Mouse (Mus musculus) Patski (cell line): ENCODE results near the gene Lman2. TPM values are rescaled to one million over a fixed set of nuclear protein-coding genes. Genes with fewer than 3 reads are reported as not detected.

Experiments used
- ATAC-seq: fragments of 100-300 bp; one replicate; pipeline ENCODE4 v1.8.0; 2021
- CTCF ChIA-PET: fragments of 350-600 bp; sonication (Branson Sonifier 250); formaldehyde crosslinking; loops from one replicate; lab custom pipeline; 2022; ENCODE audit warnings: inconsistent platforms; lab: Charles Lee
- POLR2A ChIA-PET: fragments of 350-600 bp; sonication (Branson Sonifier 250); formaldehyde crosslinking; loops from one replicate; lab custom pipeline; 2022; ENCODE audit warnings: antibody characterized with exemption, inconsistent platforms; lab: Charles Lee
- DNase-seq: peaks from one replicate; pipeline ENCODE4 v3.0.0-alpha.2; 2011; ENCODE audit warnings: low read depth, low spot score
- H3K27me3 ChIP-seq: fragments of 371-371 bp; one replicate; pipeline ENCODE4 v1.5.1; 2021
- CTCF ChIP-seq: fragments of 100-300 bp; IDR thresholded peaks from one replicate; pipeline ENCODE4 v1.5.1; 2021
- in situ Hi-C: fragments of 300-500 bp; cut with MboI; formaldehyde crosslinking; loops from 3 replicates; pipeline ENCODE4 v1.11.1; 2018; ENCODE audit warnings: low pct_unique_long_range_greater_than_20kb, mixed read lengths
- polyA plus RNA-seq: library from polyadenylated mRNA; unstranded; gene quantifications from one replicate; pipeline ENCODE4 v1.2.3, GENCODE M21; 2021

Lman2 gene
- polyA plus RNA-seq, 1 experiment from 2014 or later = 145 TPM

DNA sequence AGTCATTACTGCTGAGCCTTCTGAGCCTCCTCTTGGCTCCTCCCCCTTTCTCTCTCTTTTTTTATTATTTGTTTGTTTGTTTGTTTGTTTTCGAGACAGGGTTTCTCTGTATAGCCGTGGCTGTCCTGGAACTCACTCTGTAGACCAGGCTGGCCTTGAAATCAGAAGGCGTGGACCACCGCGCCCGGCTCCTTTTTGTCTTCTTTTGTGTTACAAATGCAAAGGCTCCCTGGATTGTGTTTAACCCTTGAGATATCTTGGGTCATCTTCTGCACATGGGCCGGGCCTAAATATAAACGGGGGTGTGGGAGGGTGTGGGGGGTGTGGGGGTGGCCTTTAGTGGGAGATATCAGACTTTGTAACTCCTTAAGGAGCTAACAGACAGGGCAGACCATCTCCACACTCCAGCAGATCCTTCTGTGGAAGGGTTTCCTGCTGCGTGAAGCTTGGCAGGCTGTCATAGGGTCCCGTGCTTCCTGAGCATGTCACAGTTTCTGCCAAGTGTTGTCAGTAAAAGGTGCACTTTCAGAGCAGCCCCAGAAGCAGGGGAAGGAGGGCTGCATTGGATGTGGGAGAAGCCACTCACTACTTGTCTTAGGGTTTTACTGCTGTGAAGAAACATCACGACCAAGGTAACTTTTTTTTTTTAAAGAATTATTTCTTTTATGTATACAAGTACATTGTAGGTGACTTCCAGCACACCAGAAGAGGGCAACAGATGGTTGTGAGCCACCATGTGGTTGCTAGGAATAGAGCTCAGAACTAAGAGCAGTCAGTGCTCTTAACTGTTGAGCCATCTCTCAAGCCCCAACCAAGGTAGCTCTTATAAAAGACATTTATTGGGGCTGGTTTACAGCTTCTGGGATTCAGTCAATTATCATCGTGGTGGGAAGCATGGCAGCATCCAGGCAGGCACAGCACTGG lies 24.2 kb downstream of the Lman2 start:
- no peak for ATAC-seq
- no peak for TF ChIP-seq CTCF
- H3K27me3 ChIP-seq = no peaks in the 10 kb centered on the region
- POLR2A ChIA-PET = interaction anchor here (0.5 to 0.6 kb wide), 2 partner anchors 83 to 344 kb away, joined by 3 read pairs; no protein-coding TSS in a partner anchor
- CTCF ChIA-PET = interaction anchor here (2.0 kb wide), 1 partner anchor 10 kb away, joined by 8 read pairs; no protein-coding TSS in a partner anchor
- no peak for DNase-seq
- in situ Hi-C loops = no loop called here

DNA sequence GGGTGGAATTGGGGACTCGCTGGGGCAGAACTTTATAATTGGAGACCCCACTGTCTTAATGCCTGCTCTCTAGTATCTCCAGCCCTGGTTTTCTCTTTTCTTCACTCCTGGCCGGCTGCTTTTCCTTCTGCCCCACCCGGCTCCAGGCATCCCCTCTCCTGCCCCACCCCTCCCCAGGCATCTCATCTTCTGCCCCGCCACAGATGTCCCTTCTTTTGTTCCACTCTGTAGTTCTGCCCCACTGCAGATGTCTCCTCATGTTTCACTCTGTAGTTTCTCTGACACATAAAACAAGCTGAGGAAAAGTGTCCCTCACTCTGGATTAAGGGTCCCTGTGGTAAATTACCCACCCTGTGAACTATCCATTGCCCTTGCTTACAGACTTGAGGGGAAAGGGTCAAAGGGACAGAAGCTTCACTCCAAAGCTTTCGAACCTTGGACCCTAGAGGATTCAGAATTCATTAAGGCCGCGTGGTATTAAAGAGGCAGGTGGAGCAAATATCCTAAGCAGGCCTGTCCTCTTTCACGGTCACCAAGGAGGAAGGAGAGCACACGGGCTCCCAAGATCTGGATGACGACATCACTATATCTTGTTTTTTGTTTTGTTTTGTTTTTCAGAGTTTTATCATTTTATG lies 25.1 kb downstream of the Lman2 start:
- ChIA-PET POLR2A (interaction anchor here (0.6 kb wide), 1 partner anchor 345 kb away, joined by 3 read pairs; no protein-coding TSS in a partner anchor), CTCF (no interaction called here)
- in situ Hi-C loops = no loop called here
- H3K27me3 ChIP-seq = no peaks in the 10 kb centered on the region
- no peak for TF ChIP-seq CTCF
- ATAC-seq = no peak
- DNase-seq = no peak

DNA sequence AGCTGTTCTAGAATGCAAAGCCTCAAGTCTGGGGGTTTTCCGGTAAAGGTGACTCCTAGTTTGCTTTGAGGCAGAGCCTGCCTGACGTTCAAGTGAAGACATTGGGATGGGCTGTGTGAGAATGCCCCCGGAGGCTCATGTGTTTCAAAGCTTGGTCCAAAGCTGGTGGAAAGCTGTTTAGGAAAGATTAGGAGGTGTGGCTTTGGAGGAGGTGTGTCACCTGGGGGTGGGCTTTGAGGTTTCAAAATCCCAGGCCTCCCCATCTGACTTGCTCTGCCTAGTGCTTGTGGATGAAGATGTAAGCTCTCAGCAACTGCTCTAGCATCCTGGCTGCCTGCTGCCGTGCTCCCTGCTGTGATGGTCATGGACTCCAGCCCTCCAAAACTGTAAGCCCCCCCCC lies 26.9 kb downstream of the Lman2 start:
- DNase-seq (no peak), ATAC-seq (no peak)
- ChIA-PET CTCF (interaction anchor here (0.7 to 1.1 kb wide), 2 partner anchors 13 to 47 kb away, joined by 3 read pairs; no protein-coding TSS in a partner anchor), POLR2A (no interaction called here)
- H3K27me3 ChIP-seq = no peaks in the 10 kb centered on the region
- no peak for TF ChIP-seq CTCF
- in situ Hi-C loops = no loop called here

DNA sequence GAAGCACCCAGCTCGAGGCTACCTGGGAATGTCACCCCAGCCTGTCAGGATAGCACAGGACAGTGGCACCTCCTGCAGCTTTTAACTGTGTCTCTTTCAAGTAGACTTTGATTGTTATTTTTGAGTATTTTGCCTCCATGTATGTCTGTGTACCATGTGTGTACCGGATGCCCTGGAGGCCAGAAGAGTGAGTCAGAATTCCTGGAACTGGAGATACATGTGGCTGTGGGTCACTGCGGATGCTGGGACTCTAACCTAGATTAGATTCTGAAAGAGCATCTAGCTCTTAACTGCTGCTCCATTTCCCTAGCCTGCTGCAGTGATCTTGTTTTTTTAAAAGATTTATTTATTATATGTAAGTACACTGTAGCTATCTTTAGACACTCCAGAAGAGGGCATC lies 30.3 kb downstream of the Lman2 start:
- no peak for TF ChIP-seq CTCF
- in situ Hi-C loops = loop anchor here (5.0 kb wide), 1 partner anchor 185 kb away; no protein-coding TSS in a partner anchor
- ATAC-seq (no peak), DNase-seq (no peak)
- CTCF ChIA-PET = no interaction called here
- POLR2A ChIA-PET = no interaction called here
- no peaks in the 10 kb centered on the region for H3K27me3 ChIP-seq

DNA sequence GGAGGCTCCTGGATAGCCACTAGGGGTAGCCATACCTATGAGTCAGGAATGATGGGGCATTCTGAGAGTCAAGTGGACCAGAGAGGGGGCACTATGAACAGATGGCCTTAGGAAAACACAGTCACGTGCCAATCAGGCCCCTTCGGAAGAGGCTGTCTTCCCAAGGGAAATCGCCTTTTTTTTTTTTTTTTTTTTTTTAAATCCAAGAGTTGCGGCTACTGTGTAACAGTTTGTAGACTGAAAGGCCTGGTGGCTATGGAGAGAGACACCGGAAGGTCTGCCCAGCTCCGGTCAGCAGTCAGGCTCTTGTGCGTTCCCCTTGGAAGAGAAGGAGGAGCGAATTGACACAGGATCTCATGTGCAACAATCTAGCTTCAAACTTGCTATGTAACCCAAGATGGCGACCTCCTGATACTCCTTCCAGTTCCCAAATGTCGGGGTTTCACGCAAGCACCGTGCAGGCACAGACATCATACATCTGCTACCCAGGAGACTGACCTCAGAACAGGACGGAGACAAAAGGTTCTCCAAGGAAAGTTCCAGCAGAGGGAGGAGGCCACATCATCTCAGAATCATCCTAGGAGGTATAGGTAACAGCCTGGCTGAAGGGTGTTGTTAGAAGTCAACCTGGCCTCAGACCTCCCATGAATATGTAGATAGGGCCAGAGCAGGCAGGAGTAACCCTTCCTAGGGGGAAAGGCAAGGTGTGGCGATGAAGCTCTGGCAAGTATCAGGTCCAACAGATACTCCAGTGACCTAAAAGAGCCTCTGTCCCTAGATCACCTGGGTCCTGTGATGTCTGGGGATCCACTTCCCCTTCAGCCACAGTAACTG lies 31.8 kb downstream of the Lman2 start:
- TF ChIP-seq CTCF = no peak
- no peaks in the 10 kb centered on the region for H3K27me3 ChIP-seq
- ChIA-PET CTCF (interaction anchor here (0.7 to 0.9 kb wide), 2 partner anchors 9 to 167 kb away, joined by 4 read pairs; no protein-coding TSS in a partner anchor), POLR2A (interaction anchor here (0.7 kb wide), 2 partner anchors 29 to 212 kb away, joined by 4 read pairs; no protein-coding TSS in a partner anchor)
- DNase-seq (no peak), ATAC-seq (no peak)
- in situ Hi-C loops = loop anchor here (5.0 kb wide), 1 partner anchor 187 kb away; no protein-coding TSS in a partner anchor

DNA sequence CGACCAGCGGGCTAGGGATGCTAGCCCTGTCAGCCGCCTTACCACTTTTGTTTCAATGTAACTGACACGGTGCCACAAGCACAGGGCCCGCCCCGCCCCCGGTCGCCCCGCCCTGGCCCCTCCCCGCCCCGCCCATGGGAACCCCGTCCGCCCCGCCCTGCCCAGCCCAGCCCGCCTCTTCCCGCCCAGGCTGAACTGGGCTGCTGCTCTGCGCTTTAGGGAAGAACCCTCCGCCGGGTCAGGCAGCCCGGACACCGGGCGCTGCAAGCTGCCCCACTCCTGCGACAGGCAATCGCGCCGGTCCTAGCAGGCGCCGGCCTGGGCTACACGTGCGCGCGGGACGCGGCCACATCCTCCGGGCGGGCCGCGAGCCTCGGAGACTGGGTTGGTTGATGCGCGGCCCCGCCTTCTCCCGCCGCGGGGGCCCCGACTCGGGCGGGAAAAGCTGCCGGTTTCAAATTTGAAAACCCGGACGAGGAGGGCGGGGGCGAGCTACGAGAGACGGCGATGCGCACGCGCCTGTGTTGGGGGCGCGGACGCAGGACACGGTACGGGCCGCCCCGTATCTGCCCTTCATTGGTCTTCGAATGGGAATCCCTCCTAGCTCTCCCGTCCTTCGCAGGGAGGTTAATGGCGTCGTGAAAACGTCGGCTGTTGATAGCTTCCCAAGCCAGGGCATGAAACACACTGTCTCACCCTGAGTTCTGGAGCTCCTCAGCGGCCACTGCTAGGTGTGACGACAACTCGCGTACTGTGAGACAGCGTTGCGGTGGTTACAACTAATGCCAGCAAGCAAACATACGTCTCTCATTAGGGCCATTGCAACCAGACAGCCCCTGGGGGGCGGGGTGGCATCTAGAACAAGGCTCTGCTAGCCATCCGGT lies 32.7 kb downstream of the Lman2 start, which contains the start of gene Mxd3:
TSS of gene Mxd3 (minus strand) at position 141 of the 884 bp plus-strand sequence.
- DNase-seq (no peak), ATAC-seq (peak; percentile 70)
- in situ Hi-C loops = loop anchor here (5.0 kb wide), 1 partner anchor 187 kb away; no protein-coding TSS in a partner anchor
- POLR2A ChIA-PET = interaction anchor here (0.9 kb wide), 2 partner anchors 9 to 185 kb away, joined by 3 to 5 read pairs; partner anchors contain the start of gene Prelid1
- TF ChIP-seq CTCF = no peak
- CTCF ChIA-PET = interaction anchor here (0.9 to 1.5 kb wide), 2 partner anchors 10 to 41 kb away, joined by 3 to 4 read pairs; no protein-coding TSS in a partner anchor
- H3K27me3 ChIP-seq = no peaks in the 10 kb centered on the region

DNA sequence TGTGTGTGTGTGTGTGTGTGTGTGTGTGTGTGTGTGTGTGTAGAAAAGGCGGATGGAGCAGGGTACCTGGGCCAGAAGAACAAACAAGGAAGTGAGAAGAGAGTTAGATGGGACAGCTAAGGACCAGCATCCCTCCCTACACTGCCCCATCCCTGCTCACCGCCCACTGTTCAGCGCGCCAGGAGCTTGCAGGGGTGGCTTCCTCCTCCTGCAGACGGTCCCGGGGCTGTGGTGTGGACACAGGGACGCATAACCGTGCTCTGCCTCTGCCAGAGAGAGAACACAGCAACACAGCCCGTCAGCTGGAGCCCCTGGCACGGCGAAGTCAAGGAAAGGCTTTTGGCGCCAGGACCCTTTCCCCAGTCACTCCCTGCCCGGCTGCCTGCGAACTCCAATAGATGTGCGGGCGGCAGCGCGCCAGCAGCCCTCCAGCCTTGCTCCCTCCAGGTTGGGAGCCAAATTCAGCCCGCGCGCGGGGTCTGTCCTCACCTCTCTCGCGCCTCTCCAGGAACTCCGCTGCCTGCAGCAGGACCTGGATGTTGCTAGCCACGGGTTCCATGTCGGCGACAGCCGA lies 33.4 kb downstream of the Lman2 start:
- no peak for TF ChIP-seq CTCF
- POLR2A ChIA-PET = interaction anchor here (0.9 kb wide), 2 partner anchors 9 to 185 kb away, joined by 3 to 5 read pairs; partner anchors contain the start of gene Prelid1
- DNase-seq = no peak
- CTCF ChIA-PET = interaction anchor here (1.5 to 2.7 kb wide), 2 partner anchors 10 to 40 kb away, joined by 3 to 8 read pairs; no protein-coding TSS in a partner anchor
- no peaks in the 10 kb centered on the region for H3K27me3 ChIP-seq
- ATAC-seq = peak; percentile 44
- in situ Hi-C loops = no loop called here

DNA sequence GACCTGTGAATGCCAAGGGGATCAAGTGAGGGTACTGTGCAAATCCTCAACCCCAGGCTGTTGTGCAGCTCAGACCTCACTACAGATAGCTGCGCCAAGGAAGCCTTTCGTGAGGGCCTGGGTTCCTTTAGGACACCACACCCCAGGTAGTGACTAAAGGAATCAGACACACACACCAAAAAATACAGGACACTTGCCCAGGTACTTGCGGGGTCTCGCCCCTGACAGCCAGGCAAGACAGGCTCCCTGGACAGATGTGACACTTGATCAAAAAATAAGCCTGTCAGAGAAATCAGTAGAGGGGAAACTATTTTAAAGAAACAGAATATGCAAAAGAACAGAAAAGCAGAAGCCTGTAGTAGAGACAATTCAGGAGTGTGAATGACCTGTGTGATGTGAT lies 33.9 kb downstream of the Lman2 start:
- no peak for ATAC-seq
- TF ChIP-seq CTCF = no peak
- POLR2A ChIA-PET = no interaction called here

More for the DNA sequence above, 33.9 kb downstream of the Lman2 start:
- no peak for DNase-seq
- in situ Hi-C loops = no loop called here
- CTCF ChIA-PET = interaction anchor here (1.5 to 2.7 kb wide), 3 partner anchors 11 to 39 kb away, joined by 3 to 11 read pairs (median 8); no protein-coding TSS in a partner anchor
- H3K27me3 ChIP-seq = no peaks in the 10 kb centered on the region
